Mouse (Mus musculus) hindbrain, embryonic 11.5 days (tissue): Measurements from ENCODE around the gene Hbq1b. TPM values are rescaled to one million over a fixed set of nuclear protein-coding genes. Genes with fewer than 3 reads are reported as not detected.
"Not testable (repeated sequence)": the region's sequence is repeated elsewhere in the genome, so short reads cannot be mapped to it uniquely, and the experiment has no call there.

Experiments
- ATAC-seq: fragments of 200-750 bp; cut with Nextera tagmentation; 2 replicates; pipeline ENCODE4 v1.8.0; 2017; ENCODE audit warnings: mild to moderate bottlenecking, moderate TSS enrichment, moderate library complexity; ENCODE audit not compliant: low FRiP score
- DNase-seq: peaks from one replicate; pipeline ENCODE4 v3.0.0-alpha.2; 2015; ENCODE audit warnings: low spot score
- H3K27ac ChIP-seq: fragments of 300-500 bp; sonication (generic); 2 replicates; pipeline ENCODE4 v1.5.1; 2014; ENCODE audit warnings: mild to moderate bottlenecking, low read depth, low read length
- H3K27me3 ChIP-seq: fragments of 300-500 bp; sonication (generic); 2 replicates; pipeline ENCODE4 v1.6.1; 2014; ENCODE audit warnings: mild to moderate bottlenecking, low read length, moderate library complexity, mixed read lengths; ENCODE audit not compliant: control insufficient read depth, insufficient read depth
- H3K36me3 ChIP-seq: fragments of 300-500 bp; sonication (generic); 2 replicates; pipeline ENCODE4 v1.6.1; 2014; ENCODE audit warnings: mild to moderate bottlenecking, low read length, moderate library complexity, mixed read lengths; ENCODE audit not compliant: control insufficient read depth, insufficient read depth
- H3K4me1 ChIP-seq: fragments of 300-500 bp; sonication (generic); replicated peaks from 2 replicates; pipeline ENCODE4 v1.6.1; 2014; ENCODE audit warnings: low read length, mixed read lengths; ENCODE audit not compliant: control insufficient read depth, insufficient read depth
- H3K4me2 ChIP-seq: fragments of 300-500 bp; sonication (generic); replicated peaks from 2 replicates; pipeline ENCODE4 v1.6.1; 2014; ENCODE audit warnings: mild to moderate bottlenecking, low read depth, low read length
- H3K4me3 ChIP-seq: fragments of 300-500 bp; sonication (generic); 2 replicates; pipeline ENCODE4 v1.5.1; 2014; ENCODE audit warnings: low read depth, low read length
- H3K9ac ChIP-seq: fragments of 300-500 bp; sonication (generic); 2 replicates; pipeline ENCODE4 v1.6.1; 2014; ENCODE audit warnings: low read depth, low read length
- H3K9me3 ChIP-seq: fragments of 300-500 bp; sonication (generic); 2 replicates; pipeline ENCODE4 v1.6.1; 2016; ENCODE audit warnings: low read length; ENCODE audit not compliant: control insufficient read depth
- WGBS: fragments of 180-500 bp; shearing (Covaris S2); extraction: QIAGEN DNeasy Blood & Tissue Kit; methylation state at CpG from one replicate; pipeline ENCODE4 v1.1.7; 2014; 5-methylcytosine and 5-hydroxymethylcytosine counted together
- polyA plus RNA-seq: library from polyadenylated mRNA; unstranded; fragments of >200 nt; fragmentation: Nextera tagmentation; extraction: Ambion mirVana; gene quantifications from 2 replicates; pipeline ENCODE4 v1.2.1, GENCODE M21; 2014

The Hbq1b gene
- 6.7 and 7.2 TPM in 2 replicates for polyA plus RNA-seq

DNA sequence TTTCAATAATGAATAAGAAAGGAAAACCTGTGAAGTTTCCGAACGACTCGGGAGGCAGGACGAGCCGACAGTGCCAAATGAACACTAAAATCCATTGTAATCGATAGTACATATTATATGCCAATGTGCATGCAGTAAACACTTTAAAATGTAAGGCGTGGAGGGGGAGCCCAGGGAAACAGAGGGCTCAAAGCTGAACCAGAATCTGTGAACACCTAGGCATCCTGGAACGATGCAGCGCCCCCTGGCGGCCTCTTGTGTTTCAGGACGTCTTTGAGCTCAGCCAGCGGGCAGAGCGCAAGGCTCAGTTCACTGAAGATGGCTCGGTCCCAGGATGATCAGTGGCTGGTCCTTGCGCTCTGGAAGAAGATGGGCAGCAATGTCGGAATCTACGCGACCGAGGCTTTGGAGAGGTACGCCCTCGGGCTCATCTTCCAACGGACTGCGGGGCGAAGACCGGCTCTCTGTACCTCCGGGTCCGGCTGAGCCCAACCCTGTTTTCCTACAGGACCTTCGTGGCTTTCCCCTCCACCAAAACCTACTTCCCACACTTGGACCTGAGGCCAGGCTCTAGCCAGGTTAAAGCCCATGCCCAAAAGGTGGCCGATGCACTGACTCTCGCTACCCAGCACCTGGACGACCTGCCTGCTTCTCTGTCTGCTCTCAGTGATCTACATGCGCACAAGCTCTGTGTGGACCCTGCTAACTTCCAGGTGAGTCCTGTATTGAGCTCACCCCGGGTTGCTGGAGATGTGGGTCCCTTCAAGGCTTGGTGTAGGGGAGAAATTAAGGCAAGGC lies at the start of gene Hbq1b:
Hbq1b (plus strand) TSS at position 271 of the 798 bp plus-strand sequence.
- H3K9ac ChIP-seq, H3K36me3 ChIP-seq, H3K4me3 ChIP-seq, H3K27ac ChIP-seq, H3K9me3 ChIP-seq, H3K4me1 ChIP-seq, H3K27me3 ChIP-seq: not testable (repeated sequence)
- DNase-seq: peak; percentile 73
- H3K4me2 ChIP-seq: peak within 1 kb of the TSS; percentile 48
- 23% methylated on average over 30 of the region's 33 CpGs for WGBS
- ATAC-seq: peak; percentile 57

DNA sequence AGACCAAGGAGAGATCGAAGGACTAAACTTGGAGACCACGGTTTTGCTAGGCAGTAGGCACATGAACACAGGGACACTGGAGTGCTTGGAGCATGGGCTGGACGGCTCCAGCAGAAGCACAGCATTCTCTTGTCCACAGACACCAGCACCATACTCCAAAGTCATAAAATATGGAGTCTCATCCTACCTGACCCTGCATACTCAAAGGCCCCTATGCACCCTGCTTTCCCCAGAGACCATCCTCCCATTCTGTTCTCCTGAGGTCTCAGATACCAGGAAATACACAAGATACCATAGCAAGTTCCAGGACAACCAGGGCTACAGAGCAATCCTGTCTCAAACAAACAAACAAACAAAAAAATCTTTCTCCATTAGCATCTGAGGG lies 49.4 kb upstream of the Hbq1b start:
- H3K27ac ChIP-seq: peak overlapping the region; percentile 9; the same call in 1 of the 2 replicates
- H3K27me3 ChIP-seq: no peaks in the 10 kb centered on the region
- 0 out of 2 replicates have a peak, but pooled peaks cover 3% of the 10 kb centered on the region for H3K36me3 ChIP-seq
- H3K4me1 ChIP-seq: no peaks in the 10 kb centered on the region
- no peak overlapping the region for H3K4me2 ChIP-seq
- WGBS: 85% methylated on average over 3 of the region's 3 CpGs
- DNase-seq: no peak
- H3K9ac ChIP-seq: no peak overlapping the region
- no peak overlapping the region for H3K4me3 ChIP-seq
- ATAC-seq: no peak
- H3K9me3 ChIP-seq: no peaks in the 10 kb centered on the region

DNA sequence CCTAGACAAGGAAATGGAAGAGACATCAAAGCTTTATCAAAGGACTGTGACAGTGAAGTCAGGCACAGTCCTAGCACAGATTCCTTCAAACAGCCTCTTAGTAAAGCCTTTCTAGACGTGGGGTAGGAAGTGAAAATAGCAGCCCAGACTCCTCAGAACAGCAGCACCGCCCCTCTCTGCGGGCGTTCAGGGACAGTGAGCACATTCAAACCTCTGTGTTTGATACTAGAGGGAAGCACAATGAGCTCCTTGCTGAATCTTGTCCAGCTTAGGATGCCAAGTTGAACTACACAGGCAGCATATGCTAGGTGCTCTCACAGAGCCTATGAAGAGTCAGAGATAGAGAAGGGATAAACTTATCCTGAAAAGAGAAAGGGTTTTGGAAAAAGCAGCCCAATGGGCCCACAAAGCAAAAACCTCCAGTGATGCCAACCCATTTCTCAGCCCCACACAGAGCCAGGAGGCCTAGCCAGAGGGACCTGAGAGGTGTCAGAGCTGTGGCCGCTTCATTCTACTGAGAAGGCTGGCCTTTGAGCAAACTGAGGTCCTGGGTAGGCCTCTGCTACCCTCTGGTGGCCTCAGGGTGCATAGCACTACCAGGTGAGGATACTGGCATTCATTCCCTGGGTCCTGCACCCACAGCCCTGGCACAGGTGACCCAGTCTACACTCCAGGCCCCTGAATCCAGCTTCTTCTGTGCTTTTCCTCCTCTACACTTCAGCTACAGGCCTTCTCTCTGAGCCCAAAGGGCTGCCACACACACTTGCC lies 48.5 kb upstream of the Hbq1b start:
- ATAC-seq: peak; percentile 39; the same call in 1 of the 2 replicates
- Histone ChIP-seq H3K9me3 (no peaks in the 10 kb centered on the region), H3K9ac (no peak overlapping the region), H3K27me3 (no peaks in the 10 kb centered on the region), H3K4me3 (no peak overlapping the region), H3K27ac (no peak overlapping the region), H3K36me3 (0 out of 2 replicates have a peak, but pooled peaks cover 3% of the 10 kb centered on the region), H3K4me2 (no peak overlapping the region), H3K4me1 (no peaks in the 10 kb centered on the region)
- WGBS: 75% methylated on average over 5 of the region's 5 CpGs
- DNase-seq: peak; percentile 79

DNA sequence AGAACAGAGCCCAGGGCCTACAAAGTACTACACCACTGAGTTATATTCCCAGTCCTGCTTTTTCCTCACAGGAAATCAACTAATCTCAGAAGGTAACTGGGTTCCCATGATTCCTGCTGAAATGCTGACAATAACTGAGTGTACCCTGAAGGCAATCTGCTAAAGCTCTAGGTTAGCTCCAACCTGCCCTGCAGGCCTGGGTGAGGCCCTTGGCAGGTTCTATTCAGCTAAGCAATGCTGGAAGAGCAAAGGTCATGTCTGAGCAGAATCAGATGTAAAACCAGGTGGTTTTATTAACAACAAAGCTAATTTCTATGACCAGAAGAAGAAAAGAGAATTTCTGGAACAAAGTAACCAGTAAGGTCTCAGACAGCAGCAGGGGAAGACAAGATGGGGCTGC lies 45.4 kb upstream of the Hbq1b start:
- Histone ChIP-seq H3K9ac (no peak overlapping the region), H3K27ac (no peak overlapping the region), H3K36me3 (0 out of 2 replicates have a peak, but pooled peaks cover 1% of the 10 kb centered on the region), H3K4me1 (no peaks in the 10 kb centered on the region; the same call in 1 of the 2 replicates), H3K27me3 (no peaks in the 10 kb centered on the region), H3K4me2 (no peak overlapping the region), H3K9me3 (no peaks in the 10 kb centered on the region), H3K4me3 (no peak overlapping the region)
- ATAC-seq: no peak
- DNase-seq: no peak

DNA sequence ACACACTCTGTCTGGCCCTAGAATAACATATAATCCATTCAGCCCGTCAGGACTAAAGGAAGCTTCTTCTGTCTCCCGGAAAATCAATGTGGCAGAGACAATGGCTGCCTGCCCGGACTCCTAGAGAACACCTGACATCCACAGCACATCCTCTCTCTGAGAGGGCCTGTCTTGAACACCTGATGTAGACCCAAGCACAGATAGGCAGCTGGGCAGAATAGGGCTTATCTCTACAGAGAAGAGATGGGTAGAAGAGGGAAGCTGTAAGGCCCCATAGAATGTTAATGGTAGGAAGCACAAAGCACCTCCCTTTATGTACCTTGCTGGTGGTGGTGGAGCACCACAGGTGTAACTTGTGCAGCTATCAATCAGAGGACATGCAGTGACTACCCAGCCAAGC lies 44.6 kb upstream of the Hbq1b start:
- no peak for ATAC-seq
- WGBS: 80% methylated on average over 3 of the region's 3 CpGs
- Histone ChIP-seq H3K4me3 (no peak overlapping the region), H3K27me3 (no peaks in the 10 kb centered on the region), H3K9ac (no peak overlapping the region), H3K9me3 (no peaks in the 10 kb centered on the region), H3K36me3 (0 out of 2 replicates have a peak, but pooled peaks cover 2% of the 10 kb centered on the region), H3K27ac (no peak overlapping the region), H3K4me1 (no peaks in the 10 kb centered on the region; the same call in 1 of the 2 replicates), H3K4me2 (no peak overlapping the region)
- DNase-seq: no peak

DNA sequence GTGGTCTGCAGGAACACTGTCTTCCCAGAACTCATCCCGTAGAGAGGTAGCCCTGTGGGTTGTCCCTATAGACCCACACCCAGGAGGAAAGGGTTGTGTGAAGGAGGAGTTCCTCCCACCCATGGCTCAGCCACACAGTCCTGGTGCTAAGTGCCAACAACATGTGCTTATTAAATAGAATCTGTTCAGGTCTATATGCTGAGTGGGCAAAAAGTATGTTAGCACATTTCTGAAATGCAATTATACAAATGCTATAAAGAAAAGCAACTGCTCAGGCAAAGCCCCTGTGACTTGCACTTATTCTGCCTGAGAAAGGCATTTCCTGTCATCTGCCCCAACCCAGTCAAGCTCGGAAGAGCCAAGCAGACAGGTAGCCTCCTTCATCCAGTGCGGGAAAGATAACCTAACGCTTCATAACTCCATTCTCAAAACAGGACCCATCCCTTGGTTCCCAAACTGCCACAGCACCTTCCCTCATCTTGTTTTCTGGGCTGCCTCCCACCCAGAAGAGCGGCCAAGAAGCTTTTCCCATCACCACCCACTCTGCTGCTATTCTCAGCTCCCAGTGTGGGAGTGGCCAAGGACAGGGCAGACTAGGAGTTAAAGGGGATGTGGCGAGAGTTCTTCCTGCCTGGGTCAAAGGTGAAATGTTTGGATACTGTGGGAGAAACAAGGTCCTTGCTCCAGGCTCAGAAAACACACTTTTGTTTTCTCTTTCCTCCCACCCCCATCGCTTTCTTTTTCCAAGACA lies 43.4 kb upstream of the Hbq1b start:
- Histone ChIP-seq H3K27me3 (no peaks in the 10 kb centered on the region), H3K27ac (no peak overlapping the region), H3K4me2 (no peak overlapping the region), H3K4me1 (no peaks in the 10 kb centered on the region; the same call in 1 of the 2 replicates), H3K36me3 (peaks cover 5% of the 10 kb centered on the region; the same call in 1 of the 2 replicates), H3K9ac (no peak overlapping the region), H3K4me3 (no peak overlapping the region), H3K9me3 (no peaks in the 10 kb centered on the region)
- no peak for ATAC-seq
- WGBS: 73% methylated on average over 7 of the region's 7 CpGs
- DNase-seq: no peak

DNA sequence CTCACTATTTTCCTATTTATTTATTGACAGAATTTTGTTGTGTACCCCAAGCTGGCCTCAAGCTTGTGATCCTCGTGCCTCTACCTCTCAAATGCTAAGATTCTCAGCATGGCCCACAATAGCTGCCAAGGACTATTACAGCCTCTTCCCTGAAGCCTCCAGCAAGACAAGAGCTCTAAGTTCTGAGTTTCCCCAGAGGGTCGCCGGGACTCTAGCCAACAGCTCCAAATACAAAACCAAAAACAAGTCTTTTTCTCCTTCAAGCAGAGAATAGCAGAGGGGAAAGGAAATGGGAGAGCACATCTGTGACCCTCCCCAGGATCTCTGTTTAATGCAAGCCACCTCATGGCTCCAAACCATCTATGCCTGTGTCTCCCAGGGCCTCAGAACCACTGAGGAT lies 42.7 kb upstream of the Hbq1b start:
- Histone ChIP-seq H3K9ac (no peak overlapping the region), H3K36me3 (peaks cover 5% of the 10 kb centered on the region; the same call in 1 of the 2 replicates), H3K4me3 (no peak overlapping the region), H3K27me3 (no peaks in the 10 kb centered on the region), H3K9me3 (no peaks in the 10 kb centered on the region), H3K27ac (no peak overlapping the region), H3K4me2 (no peak overlapping the region), H3K4me1 (no peaks in the 10 kb centered on the region; the same call in 1 of the 2 replicates)
- ATAC-seq: no peak
- 88% methylated on average over 3 of the region's 3 CpGs for WGBS
- no peak for DNase-seq

DNA sequence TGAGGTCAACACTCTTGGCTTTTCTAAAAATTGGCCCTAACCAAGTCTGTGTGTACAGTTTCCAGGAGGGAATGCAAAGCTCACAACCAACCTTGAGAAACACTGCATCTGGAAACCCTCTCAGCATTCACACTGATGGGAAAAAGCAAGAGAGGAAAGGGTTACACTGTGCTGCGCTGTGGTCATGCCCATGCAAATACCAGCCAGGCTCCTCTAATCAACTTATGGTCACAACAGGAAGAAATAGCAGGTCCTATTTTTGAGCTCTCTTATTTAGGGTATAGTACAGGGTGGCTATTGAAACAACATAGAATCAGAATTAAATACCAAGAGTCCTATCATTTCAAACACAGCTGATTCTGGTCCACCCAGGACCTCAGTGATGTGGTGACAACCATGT lies 42.1 kb upstream of the Hbq1b start:
- no peak for ATAC-seq

More for the DNA sequence above, 42.1 kb upstream of the Hbq1b start:
- Histone ChIP-seq H3K4me1 (no peaks in the 10 kb centered on the region; the same call in 1 of the 2 replicates), H3K4me2 (no peak overlapping the region), H3K36me3 (peaks cover 5% of the 10 kb centered on the region; the same call in 1 of the 2 replicates), H3K27ac (no peak overlapping the region), H3K27me3 (no peaks in the 10 kb centered on the region), H3K9ac (no peak overlapping the region), H3K9me3 (no peaks in the 10 kb centered on the region), H3K4me3 (no peak overlapping the region)
- no peak for DNase-seq
- WGBS: 89% methylated on average over 1 of the region's 1 CpGs
